Mouse (Mus musculus) forebrain, embryonic 14.5 days (tissue): ENCODE data around the gene Socs2. TPM values are rescaled to one million over a fixed set of nuclear protein-coding genes. Genes with fewer than 3 reads are reported as not detected.
A peak's percentile ranks its signal among the peaks of the same experiment; 100 is the strongest.

Experiments used
- ATAC-seq: fragments of 200-750 bp; cut with Nextera tagmentation; 2 replicates; pipeline ENCODE4 v1.8.0; 2017; ENCODE audit warnings: mild to moderate bottlenecking, moderate library complexity
- DNase-seq: peaks from one replicate; pipeline ENCODE4 v3.0.0-alpha.2; 2015; ENCODE audit warnings: low spot score
- H3K27ac ChIP-seq: fragments of 300-500 bp; sonication (generic); 2 replicates; pipeline ENCODE4 v1.5.1; 2014; ENCODE audit warnings: low read depth, mild to moderate bottlenecking, control low read depth, low read length, moderate library complexity
- H3K27me3 ChIP-seq: fragments of 300-500 bp; sonication (generic); replicated peaks from 2 replicates; pipeline ENCODE4 v1.6.1; 2014; ENCODE audit warnings: low read length, control low read depth, mixed read lengths; ENCODE audit not compliant: control insufficient read depth, insufficient read depth
- H3K36me3 ChIP-seq: fragments of 300-500 bp; sonication (generic); 2 replicates; pipeline ENCODE4 v1.6.1; 2014; ENCODE audit warnings: low read length, control low read depth; ENCODE audit not compliant: control insufficient read depth, insufficient read depth
- H3K4me1 ChIP-seq: fragments of 300-500 bp; sonication (generic); 2 replicates; pipeline ENCODE4 v1.6.1; 2014; ENCODE audit warnings: antibody characterized with exemption, low read length, control low read depth; ENCODE audit not compliant: control insufficient read depth, insufficient read depth
- H3K4me2 ChIP-seq: fragments of 300-500 bp; sonication (generic); 2 replicates; pipeline ENCODE4 v1.6.1; 2014; ENCODE audit warnings: mild to moderate bottlenecking, control low read depth, low read length
- H3K4me3 ChIP-seq: fragments of 300-500 bp; sonication (generic); 2 replicates; pipeline ENCODE4 v1.5.1; 2014; ENCODE audit warnings: low read depth, low read length, control low read depth
- H3K9ac ChIP-seq: fragments of 300-500 bp; sonication (generic); 2 replicates; pipeline ENCODE4 v1.6.1; 2014; ENCODE audit warnings: mild to moderate bottlenecking, low read length, control low read depth, moderate library complexity
- H3K9me3 ChIP-seq: fragments of 300-500 bp; sonication (generic); replicated peaks from 2 replicates; pipeline ENCODE4 v1.6.1; 2016; ENCODE audit warnings: low read length, control low read depth, mixed read lengths; ENCODE audit not compliant: control insufficient read depth
- WGBS: fragments of 180-500 bp; shearing (Covaris S2); extraction: QIAGEN DNeasy Blood & Tissue Kit; methylation state at CpG from one replicate; pipeline ENCODE4 v1.1.7; 2014; 5-methylcytosine and 5-hydroxymethylcytosine counted together
- polyA plus RNA-seq: library from polyadenylated mRNA; unstranded; fragments of >200 nt; fragmentation: Nextera tagmentation; extraction: Ambion mirVana; gene quantifications from 2 replicates; pipeline ENCODE4 v1.2.1, GENCODE M21; 2014

Gene Socs2
- polyA plus RNA-seq, 1 experiment from 2014 or later: 145 TPM

DNA sequence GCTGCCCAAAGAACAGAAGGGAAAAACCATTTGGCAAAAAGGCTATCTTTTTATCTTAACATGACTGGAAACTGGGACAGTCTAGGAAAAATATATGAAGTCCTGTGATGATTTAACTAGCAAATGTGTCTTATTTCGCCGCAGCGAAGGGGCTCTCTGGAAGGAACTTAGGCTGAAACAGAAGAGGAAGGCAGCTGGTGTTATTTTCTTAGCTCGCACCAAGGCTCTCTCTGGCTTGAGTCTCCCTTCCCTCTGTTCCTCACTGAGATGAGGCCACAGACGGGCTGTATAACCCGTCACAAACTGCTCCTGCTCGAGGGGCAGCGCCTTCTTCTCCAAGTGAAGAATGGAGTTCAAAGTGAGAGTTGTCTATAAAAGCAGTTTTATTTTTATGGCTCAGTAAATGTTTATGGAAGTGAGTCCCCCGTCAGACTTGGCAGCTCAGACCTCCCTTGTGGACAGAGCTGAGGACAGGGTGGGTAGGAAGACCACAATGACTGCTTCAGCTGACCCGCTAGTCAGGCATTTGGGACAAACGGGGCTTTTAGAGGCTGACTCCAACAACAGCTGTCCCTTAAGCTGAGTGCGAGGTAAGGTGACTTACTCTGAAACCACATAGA lies 9.3 kb downstream of the Socs2 start:
- H3K27me3 ChIP-seq: no peaks in the 10 kb centered on the region
- H3K36me3 ChIP-seq: peaks cover 23% of the 10 kb centered on the region
- H3K4me3 ChIP-seq: no peak overlapping the region
- H3K9me3 ChIP-seq: no peaks in the 10 kb centered on the region
- H3K4me2 ChIP-seq: no peak overlapping the region
- H3K9ac ChIP-seq: no peak overlapping the region
- no peak overlapping the region for H3K27ac ChIP-seq
- H3K4me1 ChIP-seq: no peaks in the 10 kb centered on the region
- no peak for DNase-seq
- ATAC-seq: no peak
- 82% methylated on average over 12 of the region's 12 CpGs for WGBS

DNA sequence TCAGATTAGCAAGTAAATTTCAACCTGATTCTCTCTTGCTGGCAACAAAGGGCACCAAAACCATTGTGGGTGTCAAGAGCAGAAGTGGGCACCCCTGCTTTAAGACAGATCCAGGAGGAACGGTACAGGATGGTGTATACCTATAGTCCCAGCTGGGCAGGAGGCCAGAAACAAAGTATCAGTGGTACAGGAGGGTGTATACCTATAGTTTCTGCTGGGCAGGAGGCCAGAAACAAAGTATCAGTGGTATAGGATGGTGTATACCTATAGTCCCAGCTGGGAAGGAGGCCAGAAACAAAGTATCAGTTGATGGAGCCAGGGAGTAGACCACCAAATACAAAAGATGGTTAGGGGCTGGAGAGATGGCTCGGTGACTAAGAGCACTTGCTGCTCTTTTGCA lies 12.2 kb downstream of the Socs2 start:
- Histone ChIP-seq H3K36me3 (peaks cover 11% of the 10 kb centered on the region), H3K4me1 (no peaks in the 10 kb centered on the region), H3K27me3 (no peaks in the 10 kb centered on the region), H3K9ac (no peak overlapping the region), H3K4me2 (no peak overlapping the region), H3K27ac (no peak overlapping the region), H3K9me3 (no peaks in the 10 kb centered on the region), H3K4me3 (no peak overlapping the region)
- ATAC-seq (no peak), DNase-seq (no peak)
- WGBS: 78% methylated on average over 2 of the region's 2 CpGs

DNA sequence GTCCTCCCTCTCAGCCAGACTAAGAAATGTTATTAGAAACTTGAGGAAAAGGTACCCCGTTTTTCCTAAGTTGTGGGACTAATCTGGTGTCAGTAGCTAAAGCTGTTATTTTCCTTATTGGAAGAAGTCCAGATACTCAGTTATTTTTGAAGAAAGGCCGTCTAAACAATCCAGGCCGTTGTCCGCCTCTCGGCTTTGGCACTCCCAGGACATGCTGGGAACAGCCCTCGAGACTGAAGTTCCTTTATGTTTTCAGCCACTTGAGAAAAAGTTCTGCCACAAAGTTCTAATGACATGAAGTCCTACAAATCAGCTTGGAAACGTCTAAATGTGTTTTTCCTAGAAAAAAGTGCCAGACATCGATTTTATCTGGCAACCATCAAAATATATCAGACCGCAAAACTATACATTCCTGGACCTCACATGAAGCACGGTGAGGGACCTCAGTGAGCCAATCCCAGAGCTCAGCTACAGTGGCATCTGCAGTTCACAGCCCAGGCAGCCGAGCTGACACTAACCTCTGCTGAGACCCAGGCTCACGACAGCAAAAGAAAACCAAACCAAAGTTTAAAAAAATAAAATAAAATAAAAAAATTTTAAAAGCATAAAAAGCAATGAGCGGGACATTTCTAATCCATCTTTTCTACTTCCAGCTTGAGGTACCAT lies 17.2 kb downstream of the Socs2 start:
- Histone ChIP-seq H3K27ac (no peak overlapping the region), H3K9ac (no peak overlapping the region; the same call in 1 of the 2 replicates), H3K27me3 (no peaks in the 10 kb centered on the region), H3K9me3 (no peaks in the 10 kb centered on the region), H3K4me2 (peak overlapping the region; percentile 4; the same call in 1 of the 2 replicates), H3K36me3 (no peaks in the 10 kb centered on the region), H3K4me3 (no peak overlapping the region), H3K4me1 (peaks cover 4% of the 10 kb centered on the region)
- WGBS: 24% methylated on average over 13 of the region's 13 CpGs
- no peak for ATAC-seq
- peak; percentile 60 for DNase-seq

DNA sequence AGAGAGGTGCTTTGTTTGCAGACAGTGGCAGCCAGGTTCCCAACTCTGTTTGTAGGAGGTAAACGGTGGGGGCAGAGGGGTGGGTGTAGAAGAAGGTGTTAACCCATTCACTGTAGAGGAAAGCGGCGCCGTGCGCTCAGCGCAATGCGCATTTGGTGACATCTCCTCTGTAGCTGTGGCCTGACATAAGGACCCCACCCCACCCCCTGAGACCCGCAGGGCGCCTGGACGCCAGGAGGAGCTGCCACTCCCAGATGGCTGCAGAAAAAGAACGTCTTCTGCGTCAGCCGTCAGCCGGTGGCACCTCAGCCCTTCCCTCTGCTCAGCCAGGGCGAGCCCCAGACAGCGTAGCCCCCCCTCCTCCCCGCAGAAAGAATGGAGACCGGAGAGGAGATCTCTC lies 18.5 kb downstream of the Socs2 start:
- H3K27me3 ChIP-seq: no peaks in the 10 kb centered on the region
- ATAC-seq: peak; percentile 68
- WGBS: 2% methylated on average over 18 of the region's 18 CpGs
- peaks cover 4% of the 10 kb centered on the region for H3K4me1 ChIP-seq
- H3K36me3 ChIP-seq: no peaks in the 10 kb centered on the region
- peak; percentile 48 for DNase-seq
- no peak overlapping the region for H3K27ac ChIP-seq
- H3K9me3 ChIP-seq: no peaks in the 10 kb centered on the region
- H3K4me3 ChIP-seq: peak overlapping the region; percentile 27
- peak overlapping the region; percentile 47; the same call in 1 of the 2 replicates for H3K9ac ChIP-seq
- H3K4me2 ChIP-seq: peak overlapping the region; percentile 56

DNA sequence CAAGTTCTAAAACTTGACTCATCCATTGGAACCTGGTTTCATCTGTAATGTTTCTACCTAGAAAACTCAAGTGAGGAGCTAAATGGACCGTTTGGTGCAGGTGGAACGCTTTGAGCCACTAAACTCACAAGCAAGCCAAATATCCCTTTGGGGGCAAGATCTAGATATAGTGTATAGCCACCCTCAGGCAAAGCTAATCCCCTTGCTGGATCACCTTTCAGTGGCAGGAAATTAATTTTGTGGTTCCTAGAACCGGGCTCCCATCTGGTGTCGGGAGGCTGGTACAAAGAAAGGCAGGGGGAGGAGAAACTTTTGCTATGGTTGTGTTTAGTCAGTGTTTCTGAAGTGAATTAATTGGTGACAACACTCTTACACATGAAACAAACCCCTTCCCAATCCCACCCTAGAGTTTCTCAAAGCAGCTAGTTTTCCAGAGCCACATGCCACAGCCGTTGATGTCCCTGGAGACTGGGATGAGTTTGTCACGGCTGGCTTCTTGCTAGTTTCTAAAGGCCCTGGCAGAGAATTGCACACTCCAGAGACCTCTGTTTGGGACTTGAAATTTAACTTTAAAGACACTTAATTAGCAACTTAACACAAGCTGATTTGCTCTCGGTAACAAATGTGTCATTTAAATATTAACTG lies 19.7 kb downstream of the Socs2 start:
- Histone ChIP-seq H3K9ac (no peak overlapping the region), H3K4me2 (no peak overlapping the region), H3K4me1 (peaks cover 4% of the 10 kb centered on the region), H3K36me3 (no peaks in the 10 kb centered on the region), H3K9me3 (no peaks in the 10 kb centered on the region), H3K27ac (no peak overlapping the region), H3K4me3 (no peak overlapping the region), H3K27me3 (no peaks in the 10 kb centered on the region)
- no peak for ATAC-seq
- no peak for DNase-seq
- 35% methylated on average over 7 of the region's 7 CpGs for WGBS

DNA sequence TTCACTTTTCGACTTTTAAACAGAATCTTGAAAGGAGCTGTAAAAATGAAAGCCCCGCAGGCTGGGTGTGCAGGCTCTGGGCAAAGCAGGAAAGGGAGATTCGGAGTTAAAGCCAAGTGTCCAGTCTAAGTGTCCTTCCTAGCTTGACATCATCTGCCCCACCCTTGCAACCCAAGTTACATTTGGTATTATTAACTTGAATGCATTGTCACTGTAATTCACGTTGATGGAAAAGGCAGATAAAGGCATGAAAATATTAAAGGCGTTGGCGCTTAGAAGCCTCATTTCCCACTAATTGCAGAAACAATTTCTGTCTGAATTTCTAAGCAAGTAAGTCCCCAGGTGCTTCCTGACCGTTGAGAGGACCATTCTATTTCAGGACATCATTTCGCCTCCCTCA lies 20.6 kb downstream of the Socs2 start:
- 80% methylated on average over 8 of the region's 8 CpGs for WGBS
- H3K9ac ChIP-seq: no peak overlapping the region
- no peaks in the 10 kb centered on the region for H3K9me3 ChIP-seq
- H3K4me3 ChIP-seq: no peak overlapping the region
- H3K27me3 ChIP-seq: no peaks in the 10 kb centered on the region
- H3K4me1 ChIP-seq: peaks cover 4% of the 10 kb centered on the region
- H3K36me3 ChIP-seq: no peaks in the 10 kb centered on the region
- H3K27ac ChIP-seq: no peak overlapping the region
- no peak overlapping the region for H3K4me2 ChIP-seq
- DNase-seq (no peak), ATAC-seq (no peak)

DNA sequence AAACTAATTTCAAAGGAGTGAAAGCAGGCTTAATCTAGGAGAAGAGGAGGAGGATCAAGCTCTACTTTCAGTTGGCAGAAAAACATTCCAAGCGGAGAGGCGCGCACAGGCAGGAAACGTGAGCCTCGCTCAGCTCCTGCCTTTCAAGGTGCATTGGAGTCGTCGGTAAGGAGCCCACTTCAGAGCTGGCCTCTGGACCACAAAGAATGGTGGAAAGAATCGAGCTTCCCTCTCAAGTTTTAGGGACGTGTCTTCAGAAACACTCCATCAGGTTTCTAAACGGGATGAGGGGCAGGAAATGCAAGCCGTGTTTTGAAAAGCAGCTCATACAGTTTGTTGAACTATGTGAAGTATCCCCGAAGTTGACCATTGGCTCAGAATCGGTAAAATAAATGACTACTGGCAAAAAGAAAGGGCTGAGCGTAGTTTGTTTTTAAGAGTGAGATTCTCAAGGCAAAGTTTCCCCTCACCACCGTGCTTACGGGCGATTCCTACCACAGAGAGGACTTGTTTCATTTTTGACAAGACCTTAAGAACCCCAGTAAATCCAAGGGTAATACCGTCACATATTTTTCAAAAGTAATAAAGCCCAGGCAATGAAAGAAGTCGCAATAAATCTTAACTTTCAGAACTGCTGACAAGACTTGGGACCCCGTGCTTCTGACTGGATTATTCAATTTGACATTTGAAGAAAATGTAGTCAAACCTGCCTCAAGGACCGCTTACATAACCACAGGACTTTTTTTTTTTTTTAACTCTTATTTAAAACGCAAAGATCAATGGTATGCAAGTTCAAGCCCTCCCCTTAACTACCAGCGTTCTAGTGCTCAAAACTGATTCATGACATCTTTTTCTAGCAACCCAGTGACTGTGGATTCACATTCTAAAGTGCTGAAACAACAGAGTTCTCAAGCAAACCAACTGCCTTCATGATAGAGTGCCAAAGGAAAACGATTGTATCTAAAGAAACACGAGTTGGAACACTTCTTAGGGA lies 21.9 kb downstream of the Socs2 start:
- Histone ChIP-seq H3K36me3 (no peaks in the 10 kb centered on the region), H3K9me3 (no peaks in the 10 kb centered on the region), H3K4me3 (no peak overlapping the region), H3K4me2 (no peak overlapping the region), H3K27me3 (no peaks in the 10 kb centered on the region), H3K27ac (no peak overlapping the region), H3K9ac (no peak overlapping the region), H3K4me1 (peaks cover 4% of the 10 kb centered on the region)
- DNase-seq (no peak), ATAC-seq (no peak)
- 62% methylated on average over 25 of the region's 25 CpGs for WGBS

DNA sequence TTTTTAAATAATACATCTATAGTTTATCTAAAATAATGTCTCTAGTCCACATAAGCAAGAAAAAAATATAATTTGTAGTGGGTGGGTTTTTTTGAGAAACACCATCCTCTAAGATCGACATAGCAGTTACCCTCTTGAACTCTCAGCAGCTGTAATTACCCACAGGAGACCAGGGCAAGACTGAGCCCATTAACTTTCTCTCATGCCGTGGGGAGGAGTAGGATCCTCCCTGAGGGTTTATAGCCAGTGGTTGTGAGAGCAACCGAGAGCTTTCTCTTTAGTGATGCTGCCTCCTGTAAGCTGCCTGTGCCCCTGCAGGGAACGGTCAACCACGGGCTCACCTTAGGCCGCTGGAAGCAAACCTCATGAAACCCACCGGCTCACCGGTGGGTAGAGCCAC lies 24.9 kb downstream of the Socs2 start:
- H3K4me2 ChIP-seq: no peak overlapping the region
- no peak for DNase-seq
- H3K27me3 ChIP-seq: no peaks in the 10 kb centered on the region
- H3K4me3 ChIP-seq: no peak overlapping the region
- no peak for ATAC-seq
- no peaks in the 10 kb centered on the region for H3K9me3 ChIP-seq
- WGBS: 83% methylated on average over 8 of the region's 8 CpGs
- H3K27ac ChIP-seq: no peak overlapping the region
- no peaks in the 10 kb centered on the region for H3K4me1 ChIP-seq
- no peak overlapping the region for H3K9ac ChIP-seq
- H3K36me3 ChIP-seq: 0 out of 2 replicates have a peak, but pooled peaks cover 3% of the 10 kb centered on the region
